Mouse (Mus musculus) midbrain, embryonic 14.5 days (tissue): Measurements from ENCODE around the gene Pdzd2. TPM values are rescaled to one million over a fixed set of nuclear protein-coding genes. Genes with fewer than 3 reads are reported as not detected.

Experiments used
- ATAC-seq: fragments of 200-750 bp; cut with Nextera tagmentation; 2 replicates; pipeline ENCODE4 v1.8.0; 2017; ENCODE audit warnings: moderate number of reproducible peaks, moderate library complexity; ENCODE audit not compliant: low FRiP score, low TSS enrichment
- DNase-seq: peaks from one replicate; pipeline ENCODE4 v3.0.0-alpha.2; 2015
- H3K27ac ChIP-seq: fragments of 300-500 bp; sonication (generic); replicated peaks from 2 replicates; pipeline ENCODE4 v1.5.1; 2014; ENCODE audit warnings: mild to moderate bottlenecking, low read depth, low read length, moderate library complexity
- H3K27me3 ChIP-seq: fragments of 300-500 bp; sonication (generic); 2 replicates; pipeline ENCODE4 v1.6.1; 2014; ENCODE audit warnings: low read length, control low read depth, mixed read lengths; ENCODE audit not compliant: control insufficient read depth, insufficient read depth
- H3K36me3 ChIP-seq: fragments of 300-500 bp; sonication (generic); 2 replicates; pipeline ENCODE4 v1.6.1; 2014; ENCODE audit warnings: low read length, control low read depth; ENCODE audit not compliant: control insufficient read depth, insufficient read depth
- H3K4me1 ChIP-seq: fragments of 300-500 bp; sonication (generic); 2 replicates; pipeline ENCODE4 v1.6.1; 2014; ENCODE audit warnings: mild to moderate bottlenecking, antibody characterized with exemption, low read length, control low read depth; ENCODE audit not compliant: control insufficient read depth, insufficient read depth
- H3K4me2 ChIP-seq: fragments of 300-500 bp; sonication (generic); 2 replicates; pipeline ENCODE4 v1.6.1; 2014; ENCODE audit warnings: mild to moderate bottlenecking, low read length, moderate library complexity
- H3K4me3 ChIP-seq: fragments of 300-500 bp; sonication (generic); replicated peaks from 2 replicates; pipeline ENCODE4 v1.5.1; 2014; ENCODE audit warnings: low read depth, low read length
- H3K9ac ChIP-seq: fragments of 300-500 bp; sonication (generic); replicated peaks from 2 replicates; pipeline ENCODE4 v1.6.1; 2014; ENCODE audit warnings: mild to moderate bottlenecking, low read length, moderate library complexity
- H3K9me3 ChIP-seq: fragments of 300-500 bp; sonication (generic); 2 replicates; pipeline ENCODE4 v1.6.1; 2016; ENCODE audit warnings: low read length, control low read depth, mixed read lengths; ENCODE audit not compliant: control insufficient read depth
- WGBS: fragments of 180-500 bp; shearing (Covaris S2); extraction: QIAGEN DNeasy Blood & Tissue Kit; methylation state at CpG from one replicate; pipeline ENCODE4 v1.1.7; 2014; 5-methylcytosine and 5-hydroxymethylcytosine counted together
- polyA plus RNA-seq: library from polyadenylated mRNA; unstranded; fragments of >200 nt; fragmentation: Nextera tagmentation; extraction: Ambion mirVana; gene quantifications from 2 replicates; pipeline ENCODE4 v1.2.1, GENCODE M21; 2014

Gene Pdzd2
- polyA plus RNA-seq, 1 experiment from 2014 or later: 11.2 TPM

GRCm38 (mm10) chr15:12650236-12650635 lies 89.5 kb downstream of the Pdzd2 start:
- DNase-seq (no peak), ATAC-seq (no peak)
- H3K4me2 ChIP-seq: no peak overlapping the region
- 85% methylated on average over 3 of the region's 3 CpGs for WGBS
- H3K9me3 ChIP-seq: no peaks in the 10 kb centered on the region
- no peaks in the 10 kb centered on the region for H3K36me3 ChIP-seq
- H3K9ac ChIP-seq: no peak overlapping the region
- H3K27ac ChIP-seq: no peak overlapping the region
- no peaks in the 10 kb centered on the region for H3K27me3 ChIP-seq
- no peaks in the 10 kb centered on the region for H3K4me1 ChIP-seq
- no peak overlapping the region for H3K4me3 ChIP-seq

- 84% methylated on average over 3 of the region's 3 CpGs for WGBS
- ATAC-seq (no peak), DNase-seq (peak; percentile 32)
- Histone ChIP-seq H3K27ac (no peak overlapping the region), H3K27me3 (no peaks in the 10 kb centered on the region), H3K36me3 (no peaks in the 10 kb centered on the region), H3K9ac (no peak overlapping the region), H3K4me3 (no peak overlapping the region), H3K4me1 (no peaks in the 10 kb centered on the region), H3K4me2 (no peak overlapping the region), H3K9me3 (no peaks in the 10 kb centered on the region)
These were observed 90.0 kb downstream of the Pdzd2 start for GRCm38 (mm10) chr15:12649674-12650073.

- H3K36me3 ChIP-seq: no peaks in the 10 kb centered on the region
- WGBS: 90% methylated on average over 2 of the region's 2 CpGs
- H3K4me3 ChIP-seq: no peak overlapping the region
- H3K4me2 ChIP-seq: no peak overlapping the region
- no peak overlapping the region for H3K9ac ChIP-seq
- no peaks in the 10 kb centered on the region for H3K27me3 ChIP-seq
- H3K9me3 ChIP-seq: no peaks in the 10 kb centered on the region
- DNase-seq: no peak
- no peak for ATAC-seq
- no peaks in the 10 kb centered on the region for H3K4me1 ChIP-seq
- no peak overlapping the region for H3K27ac ChIP-seq
These were observed 90.6 kb downstream of the Pdzd2 start for GRCm38 (mm10) chr15:12649131-12649530.

- Histone ChIP-seq H3K9me3 (no peaks in the 10 kb centered on the region), H3K4me3 (no peak overlapping the region), H3K4me2 (no peak overlapping the region), H3K36me3 (no peaks in the 10 kb centered on the region), H3K9ac (no peak overlapping the region), H3K27me3 (no peaks in the 10 kb centered on the region), H3K27ac (no peak overlapping the region), H3K4me1 (no peaks in the 10 kb centered on the region)
- no peak for ATAC-seq
- 87% methylated on average over 7 of the region's 7 CpGs for WGBS
- DNase-seq: no peak
These were observed 99.0 kb downstream of the Pdzd2 start for GRCm38 (mm10) chr15:12640755-12641154.

- H3K9ac ChIP-seq: no peak overlapping the region
- no peaks in the 10 kb centered on the region for H3K27me3 ChIP-seq
- H3K27ac ChIP-seq: no peak overlapping the region
- DNase-seq (no peak), ATAC-seq (no peak)
- no peaks in the 10 kb centered on the region for H3K36me3 ChIP-seq
- 86% methylated on average over 3 of the region's 3 CpGs for WGBS
- no peaks in the 10 kb centered on the region for H3K9me3 ChIP-seq
- no peak overlapping the region for H3K4me2 ChIP-seq
- H3K4me3 ChIP-seq: no peak overlapping the region
- no peaks in the 10 kb centered on the region for H3K4me1 ChIP-seq
These were observed 99.9 kb downstream of the Pdzd2 start for GRCm38 (mm10) chr15:12639776-12640175.

GRCm38 (mm10) chr15:12639181-12639580 lies 100.5 kb downstream of the Pdzd2 start:
- Histone ChIP-seq H3K27ac (no peak overlapping the region), H3K4me2 (no peak overlapping the region), H3K27me3 (no peaks in the 10 kb centered on the region), H3K4me3 (no peak overlapping the region), H3K36me3 (no peaks in the 10 kb centered on the region), H3K9me3 (no peaks in the 10 kb centered on the region), H3K9ac (no peak overlapping the region), H3K4me1 (no peaks in the 10 kb centered on the region)
- no peak for ATAC-seq
- DNase-seq: no peak
- 92% methylated on average over 8 of the region's 8 CpGs for WGBS

- no peak overlapping the region for H3K4me3 ChIP-seq
- 88% methylated on average over 14 of the region's 14 CpGs for WGBS
- H3K9ac ChIP-seq: no peak overlapping the region
- no peak overlapping the region for H3K27ac ChIP-seq
- no peak overlapping the region for H3K4me2 ChIP-seq
- H3K9me3 ChIP-seq: no peaks in the 10 kb centered on the region
- no peaks in the 10 kb centered on the region for H3K36me3 ChIP-seq
- no peaks in the 10 kb centered on the region for H3K4me1 ChIP-seq
- no peak for DNase-seq
- ATAC-seq: no peak
- H3K27me3 ChIP-seq: no peaks in the 10 kb centered on the region
These were observed 101.2 kb downstream of the Pdzd2 start for GRCm38 (mm10) chr15:12638370-12639030.

GRCm38 (mm10) chr15:12637511-12637910 lies 102.2 kb downstream of the Pdzd2 start:
- Histone ChIP-seq H3K36me3 (no peaks in the 10 kb centered on the region), H3K27ac (no peak overlapping the region), H3K4me3 (no peak overlapping the region), H3K4me2 (no peak overlapping the region), H3K9ac (no peak overlapping the region), H3K9me3 (no peaks in the 10 kb centered on the region), H3K27me3 (no peaks in the 10 kb centered on the region), H3K4me1 (no peaks in the 10 kb centered on the region)
- WGBS: 98% methylated on average over 8 of the region's 8 CpGs
- ATAC-seq (no peak), DNase-seq (no peak)

- WGBS: 87% methylated on average over 5 of the region's 5 CpGs
- no peak overlapping the region for H3K4me2 ChIP-seq
- ATAC-seq (no peak), DNase-seq (no peak)
- H3K4me1 ChIP-seq: no peaks in the 10 kb centered on the region
- no peak overlapping the region for H3K9ac ChIP-seq
- no peak overlapping the region for H3K27ac ChIP-seq
- H3K4me3 ChIP-seq: no peak overlapping the region
- no peaks in the 10 kb centered on the region for H3K36me3 ChIP-seq
- no peaks in the 10 kb centered on the region for H3K9me3 ChIP-seq
- no peaks in the 10 kb centered on the region for H3K27me3 ChIP-seq
These were observed 103.3 kb downstream of the Pdzd2 start for GRCm38 (mm10) chr15:12636386-12636785.
